ENCODE assay signal across 8 mouse cellular contexts in genomic region chr6:88343485-88344450, GRCm38 (mm10).
DNase-seq lines count a peak whose midpoint lies in the region; ATAC-seq lines count a peak whose summit lies in the region.

No protein-coding gene starts in this region.

- no peak overlapping the region for H3K4me3 ChIP-seq in liver, embryonic 13.5 days (replicated peaks)

- H3K36me3 ChIP-seq in liver, embryonic 13.5 days = peaks cover 6% of the 10 kb centered on the region

- DNase-seq in 3T3-L1 (ENCODE audit: low read depth, low spot score) = peak; percentile 95
- DNase-seq in cerebellum, postnatal 10 days = peak; percentile 97 to 98
- peak; percentile 52 to 68 for DNase-seq in frontal cortex, postnatal 10 days (ENCODE audit: low spot score in 2 of 2)
- peak; percentile 91 for DNase-seq in heart, postnatal 4 days
- peak; percentile 70 to 81 for DNase-seq in layer of hippocampus, adult 18-20 months (ENCODE audit: low spot score in 2 of 2)
- no peak for DNase-seq in liver, embryonic 13.5 days
- peak; percentile 85 for DNase-seq in ovary, postnatal 10 days (ENCODE audit: low spot score)

- H3K9me3 ChIP-seq in liver, embryonic 13.5 days (replicated peaks) = no peaks in the 10 kb centered on the region

- no peak overlapping the region for H3K9ac ChIP-seq in liver, embryonic 13.5 days

- no peaks in the 10 kb centered on the region for H3K4me1 ChIP-seq in liver, embryonic 13.5 days (replicated peaks)

- H3K27ac ChIP-seq in liver, embryonic 13.5 days = peak overlapping the region; percentile 31; the same call in 1 of the 2 replicates

- H3K27me3 ChIP-seq in liver, embryonic 13.5 days = no peaks in the 10 kb centered on the region

- H3K4me2 ChIP-seq in liver, embryonic 13.5 days = no peak overlapping the region

- 81% methylated on average over 7 of the region's 7 CpGs for WGBS in liver, embryonic 13.5 days (ENCODE audit: insufficient replicate concordance)

- no peak for ATAC-seq in liver, embryonic 13.5 days (ENCODE audit: low read depth)
- no peak for ATAC-seq in erythroid progenitor cell, adult 5-6 weeks (replicated peaks; ENCODE audit: low FRiP score, poor library complexity, severe bottlenecking)
